Mouse (Mus musculus) embryonic facial prominence, embryonic 13.5 days (tissue): ENCODE results near the gene Cabcoco1. TPM values are rescaled to one million over a fixed set of nuclear protein-coding genes. Genes with fewer than 3 reads are reported as not detected.

Experiments used
- ATAC-seq: fragments of 200-750 bp; cut with Nextera tagmentation; 2 replicates; pipeline ENCODE4 v1.8.0; 2017; ENCODE audit warnings: low read depth; ENCODE audit not compliant: insufficient number of reproducible peaks, insufficient read depth, low FRiP score, low TSS enrichment
- H3K27ac ChIP-seq: fragments of 300-500 bp; sonication (generic); 2 replicates; pipeline ENCODE4 v1.5.1; 2015; ENCODE audit warnings: moderate library complexity, mild to moderate bottlenecking, inconsistent platforms
- H3K27me3 ChIP-seq: fragments of 300-500 bp; sonication (generic); 2 replicates; pipeline ENCODE4 v1.6.1; 2015; ENCODE audit warnings: mild to moderate bottlenecking, inconsistent platforms
- H3K36me3 ChIP-seq: fragments of 300-500 bp; sonication (generic); 2 replicates; pipeline ENCODE4 v1.6.1; 2015; ENCODE audit warnings: mild to moderate bottlenecking, inconsistent platforms
- H3K4me1 ChIP-seq: fragments of 300-500 bp; sonication (generic); 2 replicates; pipeline ENCODE4 v1.6.1; 2015; ENCODE audit warnings: inconsistent platforms
- H3K4me2 ChIP-seq: fragments of 300-500 bp; sonication (generic); 2 replicates; pipeline ENCODE4 v1.6.1; 2015; ENCODE audit warnings: moderate library complexity, mild to moderate bottlenecking, inconsistent platforms
- H3K4me3 ChIP-seq: fragments of 300-500 bp; sonication (generic); 2 replicates; pipeline ENCODE4 v1.5.1; 2015; ENCODE audit warnings: mild to moderate bottlenecking, inconsistent platforms
- H3K9ac ChIP-seq: fragments of 300-500 bp; sonication (generic); 2 replicates; pipeline ENCODE4 v1.6.1; 2015; ENCODE audit warnings: mild to moderate bottlenecking, inconsistent platforms
- H3K9me3 ChIP-seq: fragments of 300-500 bp; sonication (generic); 2 replicates; pipeline ENCODE4 v1.6.1; 2016; ENCODE audit warnings: inconsistent platforms
- WGBS: fragments of 180-500 bp; shearing (Covaris S2); methylation state at CpG from one replicate; pipeline ENCODE4 v1.1.7; 2015; ENCODE audit warnings: mixed read lengths; 5-methylcytosine and 5-hydroxymethylcytosine counted together
- polyA plus RNA-seq: library from polyadenylated mRNA; unstranded; fragments of >200 nt; fragmentation: Nextera tagmentation; extraction: Ambion mirVana; gene quantifications from 2 replicates; pipeline ENCODE4 v1.2.1, GENCODE M21; 2015

Cabcoco1 gene
- polyA plus RNA-seq = 1.1 and 2.1 TPM in 2 replicates

DNA sequence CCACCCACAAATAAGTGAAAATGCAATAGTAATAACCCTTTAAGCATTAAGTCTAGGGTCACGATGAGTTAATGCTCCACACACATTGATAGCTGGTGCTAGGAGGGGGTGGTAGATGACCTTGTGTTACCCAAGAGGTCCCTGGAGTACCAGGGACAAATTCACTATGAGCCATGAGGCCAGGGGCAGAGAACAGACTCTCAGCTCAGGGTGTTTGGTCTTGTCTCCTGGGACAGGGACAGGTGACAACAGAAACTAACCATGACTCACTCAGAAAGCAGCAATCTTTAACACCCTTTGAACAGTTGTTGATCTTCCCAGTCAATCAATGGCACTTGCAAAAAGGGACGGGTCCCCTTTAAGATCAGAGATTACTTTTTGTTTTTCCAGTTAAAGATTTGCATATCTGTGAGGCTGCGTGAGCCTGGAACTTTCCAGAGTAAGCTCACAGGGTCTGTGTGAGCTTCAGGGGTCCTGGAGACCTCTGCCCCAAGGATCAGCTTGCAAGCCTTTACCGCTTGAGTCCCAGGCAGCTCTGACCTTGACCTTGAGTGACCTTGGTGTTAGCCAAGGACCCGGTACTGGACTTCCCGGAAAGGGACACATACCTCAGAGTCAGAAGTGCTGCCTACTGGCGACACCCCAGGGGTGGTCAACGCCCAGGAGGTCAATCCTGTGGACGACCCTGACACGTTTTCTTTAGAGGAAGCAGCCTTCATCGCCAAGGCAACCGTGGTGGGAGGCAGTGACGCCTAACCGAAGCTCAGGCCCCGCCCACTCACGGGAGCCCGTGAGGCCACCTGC is at the start of gene Cabcoco1:
TSS of gene Cabcoco1 (minus strand) at position 758 of the 804 bp plus-strand sequence.
- H3K36me3 ChIP-seq = no peaks in the 10 kb centered on the region
- no peaks in the 10 kb centered on the region for H3K27me3 ChIP-seq
- H3K4me2 ChIP-seq = peak within 1 kb of the TSS; percentile 67
- peak within 1 kb of the TSS; percentile 59 for H3K9ac ChIP-seq
- H3K27ac ChIP-seq = peak within 1 kb of the TSS; percentile 57; the same call in 1 of the 2 replicates
- peaks cover 29% of the 10 kb centered on the region for H3K4me1 ChIP-seq
- no peak; the same call in 1 of the 2 replicates for ATAC-seq
- 10% methylated on average over 17 of the region's 17 CpGs for WGBS
- peak within 1 kb of the TSS; percentile 40 for H3K4me3 ChIP-seq
- no peaks in the 10 kb centered on the region for H3K9me3 ChIP-seq

DNA sequence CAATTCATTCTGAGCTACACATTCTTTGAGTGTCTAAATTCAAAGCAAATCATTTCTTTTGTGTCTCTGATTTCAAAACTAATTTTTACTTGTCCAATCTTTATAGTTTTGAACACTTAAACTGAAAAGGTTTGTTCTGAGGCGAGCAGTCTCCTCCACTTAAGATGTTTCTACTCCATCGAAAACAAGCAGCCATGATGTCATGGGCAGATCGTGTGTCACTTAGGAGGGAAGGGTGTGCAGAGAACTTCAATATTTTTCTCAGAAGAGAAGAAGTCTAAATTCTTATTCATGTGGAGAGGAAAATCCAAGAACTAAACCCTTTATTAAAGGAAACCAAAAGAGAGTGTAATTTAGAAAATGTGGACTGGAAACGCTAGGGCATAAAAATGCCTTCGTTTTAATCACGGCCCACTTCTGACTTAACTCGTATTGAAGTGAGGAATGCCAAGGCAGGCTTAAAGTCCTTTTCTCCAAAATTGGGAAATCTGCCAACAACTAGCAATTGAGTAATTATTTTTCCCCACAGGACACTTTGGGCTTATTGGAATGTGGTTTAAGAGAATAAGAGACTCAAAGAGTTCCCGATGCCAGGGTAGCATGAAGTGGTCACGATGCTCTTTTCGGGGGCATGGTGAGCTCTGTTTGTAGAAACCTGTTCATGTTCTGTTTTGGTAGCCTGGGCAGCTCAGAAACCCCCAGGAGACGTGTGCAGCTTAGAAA is 48.0 kb upstream of the Cabcoco1 start:
- 39% methylated on average over 11 of the region's 11 CpGs for WGBS
- no peak for ATAC-seq

DNA sequence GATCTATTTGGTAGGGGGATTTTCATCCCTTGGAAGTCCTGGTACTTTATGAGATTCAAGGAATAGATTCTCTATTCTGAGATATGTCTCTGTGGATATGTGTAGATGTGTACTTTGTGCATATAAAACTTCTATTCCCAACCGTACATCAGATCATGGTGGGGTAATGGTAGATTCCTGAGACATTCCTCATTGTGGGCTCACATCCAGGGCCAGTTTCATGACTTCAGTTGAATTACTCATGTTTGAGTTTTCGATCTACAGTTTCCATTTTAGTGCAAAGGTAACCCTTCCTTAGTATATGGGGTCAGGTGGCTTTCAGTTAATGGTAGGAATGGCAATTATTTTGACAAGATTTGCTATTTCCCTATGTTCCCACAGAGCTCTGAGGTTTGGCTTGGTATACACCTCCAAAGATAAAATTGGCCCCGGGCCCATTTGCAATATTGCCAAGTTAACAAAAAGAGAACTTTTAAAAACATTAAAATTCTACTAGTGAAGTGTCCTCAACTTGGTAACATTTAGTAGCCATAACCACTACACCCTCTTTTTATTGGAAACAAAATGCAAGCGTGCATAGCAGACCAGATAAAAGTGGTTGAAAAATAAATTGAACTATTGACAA is 45.8 kb upstream of the Cabcoco1 start:
- 0 out of 2 replicates have a peak, but pooled peaks cover 7% of the 10 kb centered on the region for H3K4me1 ChIP-seq
- H3K27ac ChIP-seq = no peak overlapping the region
- no peaks in the 10 kb centered on the region for H3K27me3 ChIP-seq
- WGBS = 88% methylated on average over 4 of the region's 4 CpGs
- ATAC-seq = no peak
- H3K9me3 ChIP-seq = no peaks in the 10 kb centered on the region
- no peaks in the 10 kb centered on the region for H3K36me3 ChIP-seq
- no peak overlapping the region for H3K9ac ChIP-seq
- H3K4me3 ChIP-seq = no peak overlapping the region
- no peak overlapping the region for H3K4me2 ChIP-seq

More for the DNA sequence above, 48.0 kb upstream of the Cabcoco1 start:
- 0 out of 2 replicates have a peak overlapping the region, but pooled peaks have one; percentile 17 for H3K27ac ChIP-seq
- no peak overlapping the region for H3K4me2 ChIP-seq
- no peaks in the 10 kb centered on the region for H3K36me3 ChIP-seq
- no peaks in the 10 kb centered on the region for H3K27me3 ChIP-seq
- no peak overlapping the region for H3K9ac ChIP-seq
- 0 out of 2 replicates have a peak, but pooled peaks cover 2% of the 10 kb centered on the region for H3K4me1 ChIP-seq
- H3K9me3 ChIP-seq = no peaks in the 10 kb centered on the region
- no peak overlapping the region for H3K4me3 ChIP-seq

DNA sequence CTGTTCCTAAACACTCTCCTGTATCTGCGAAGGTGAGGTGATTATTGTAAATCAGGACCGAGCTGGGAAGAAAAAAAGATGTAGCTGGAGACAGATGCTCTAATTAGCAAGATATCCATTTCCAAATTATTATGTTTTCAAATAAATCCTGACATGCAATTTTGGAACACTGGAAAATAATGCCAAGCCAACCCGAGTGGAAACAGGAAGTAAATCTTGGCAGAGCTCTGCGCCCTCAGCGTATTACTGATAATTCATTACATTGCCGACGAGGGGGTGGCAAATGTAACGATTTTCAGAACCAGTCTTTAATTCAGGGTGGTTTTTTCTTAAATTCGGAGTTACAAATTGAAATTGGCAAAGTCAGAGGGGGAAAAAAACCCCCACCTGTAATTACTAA is 35.6 kb upstream of the Cabcoco1 start:
- no peaks in the 10 kb centered on the region for H3K36me3 ChIP-seq
- no peak for ATAC-seq
- no peak overlapping the region for H3K9ac ChIP-seq
- H3K9me3 ChIP-seq = no peaks in the 10 kb centered on the region
- WGBS = 78% methylated on average over 9 of the region's 9 CpGs
- no peak overlapping the region for H3K4me3 ChIP-seq
- H3K27ac ChIP-seq = no peak overlapping the region
- no peak overlapping the region for H3K4me2 ChIP-seq
- H3K4me1 ChIP-seq = no peaks in the 10 kb centered on the region
- H3K27me3 ChIP-seq = no peaks in the 10 kb centered on the region

DNA sequence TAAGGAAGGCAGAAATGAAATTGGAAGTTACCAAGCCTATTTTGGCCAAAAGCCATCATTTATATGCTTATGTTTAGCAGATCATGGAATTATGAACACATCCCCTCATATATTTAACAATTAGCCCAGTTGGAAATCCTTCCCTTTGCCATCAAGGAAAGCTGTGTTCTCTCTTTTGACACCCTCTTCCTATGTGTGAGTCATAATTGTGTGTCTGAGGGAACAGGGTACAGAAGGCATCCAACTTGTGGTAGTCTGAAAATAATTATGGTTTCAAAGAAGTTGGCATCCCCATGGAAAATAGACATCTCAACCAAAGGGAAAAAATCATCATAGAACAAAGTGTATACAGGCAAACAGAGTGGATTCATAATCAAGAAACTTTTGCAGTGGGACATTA is 26.5 kb upstream of the Cabcoco1 start:
- Histone ChIP-seq H3K36me3 (no peaks in the 10 kb centered on the region), H3K4me1 (0 out of 2 replicates have a peak, but pooled peaks cover 3% of the 10 kb centered on the region), H3K4me3 (no peak overlapping the region), H3K9ac (no peak overlapping the region), H3K27ac (no peak overlapping the region), H3K9me3 (no peaks in the 10 kb centered on the region), H3K4me2 (no peak overlapping the region), H3K27me3 (no peaks in the 10 kb centered on the region)
- no peak for ATAC-seq

DNA sequence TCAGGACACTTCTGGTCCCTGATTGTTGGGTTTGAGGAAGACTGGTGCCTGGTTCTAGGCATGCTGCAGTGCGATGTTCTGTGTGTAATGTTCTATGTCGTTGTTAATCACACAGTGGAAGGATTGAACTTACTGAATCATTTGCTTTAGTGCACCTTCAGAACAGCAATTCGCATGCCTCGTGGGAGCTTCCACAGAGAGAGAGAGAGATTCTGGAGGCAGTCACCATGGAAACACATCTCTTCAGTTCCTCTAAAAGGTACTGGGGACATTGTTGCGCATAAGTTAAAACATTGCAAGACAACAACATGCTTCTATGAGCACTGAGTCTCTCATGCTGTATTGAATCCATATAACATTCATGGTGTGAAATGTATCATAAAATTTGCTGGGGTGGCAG is 20.6 kb upstream of the Cabcoco1 start:
- ATAC-seq = no peak
- H3K9me3 ChIP-seq = no peaks in the 10 kb centered on the region
- H3K4me3 ChIP-seq = no peak overlapping the region
- no peak overlapping the region for H3K9ac ChIP-seq
- no peaks in the 10 kb centered on the region for H3K36me3 ChIP-seq
- H3K27me3 ChIP-seq = no peaks in the 10 kb centered on the region
- no peak overlapping the region for H3K27ac ChIP-seq
- WGBS = 88% methylated on average over 5 of the region's 5 CpGs
- peaks cover 20% of the 10 kb centered on the region for H3K4me1 ChIP-seq
- no peak overlapping the region for H3K4me2 ChIP-seq

DNA sequence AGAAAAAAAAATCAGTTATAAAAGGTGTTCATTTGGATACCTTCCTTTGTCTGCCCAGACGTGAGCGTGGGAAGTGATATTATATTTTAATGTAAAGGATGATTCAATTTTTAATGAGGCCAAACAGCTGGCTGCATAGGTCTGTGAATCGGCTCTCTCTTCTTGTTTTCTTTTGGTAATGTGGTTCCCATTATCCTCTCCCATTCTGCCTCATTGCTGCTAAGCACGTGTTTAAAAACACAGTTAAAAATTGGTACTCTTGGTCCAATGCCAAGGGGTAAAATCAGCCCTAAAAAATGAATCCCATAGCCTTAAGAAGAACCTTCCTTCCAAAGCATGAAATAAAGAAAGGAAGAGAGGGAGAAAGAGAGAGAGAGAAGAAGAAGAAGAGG is 17.1 kb upstream of the Cabcoco1 start:
- peak overlapping the region; percentile 87 for H3K27ac ChIP-seq
- H3K9ac ChIP-seq = no peak overlapping the region
- 19% methylated on average over 4 of the region's 4 CpGs for WGBS
- ATAC-seq = no peak
- no peaks in the 10 kb centered on the region for H3K36me3 ChIP-seq
- H3K9me3 ChIP-seq = no peaks in the 10 kb centered on the region
- no peak overlapping the region for H3K4me3 ChIP-seq
- H3K27me3 ChIP-seq = no peaks in the 10 kb centered on the region
- H3K4me2 ChIP-seq = peak overlapping the region; percentile 28
- peaks cover 20% of the 10 kb centered on the region for H3K4me1 ChIP-seq

DNA sequence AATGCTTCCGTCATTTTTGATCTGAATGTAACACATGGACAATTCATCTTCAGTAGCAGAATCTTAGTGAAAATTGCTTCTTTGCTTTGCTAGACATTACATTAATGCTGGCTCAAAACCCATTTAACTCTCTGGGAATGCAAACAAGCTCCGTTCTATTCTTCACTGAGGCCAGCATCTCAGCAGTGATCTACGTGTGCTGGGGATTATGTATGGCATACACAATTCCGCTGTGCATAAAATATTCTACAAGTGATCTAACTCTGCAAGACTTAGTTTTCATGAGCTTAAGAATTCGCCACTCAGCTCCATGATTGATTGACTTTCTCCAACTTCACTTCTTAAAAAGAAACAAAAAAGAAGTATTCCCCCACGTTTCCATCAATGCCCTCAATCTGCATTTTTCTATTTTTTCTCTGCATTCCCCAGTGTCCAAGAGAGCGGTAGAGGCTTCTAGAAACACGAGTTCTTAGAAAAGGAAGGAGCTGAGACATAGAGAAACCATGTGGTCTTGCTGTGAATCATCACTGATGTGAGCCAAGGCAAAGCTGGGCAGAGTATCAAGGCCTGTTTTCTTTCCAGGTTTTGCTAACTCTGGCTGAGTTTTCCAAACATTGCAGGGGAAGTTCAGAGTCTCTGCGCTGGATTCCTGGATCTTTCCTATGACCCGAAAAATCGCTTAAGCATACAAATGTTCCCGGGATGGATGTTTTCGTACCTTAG is 16.6 kb upstream of the Cabcoco1 start:
- no peaks in the 10 kb centered on the region for H3K27me3 ChIP-seq
- ATAC-seq = no peak
- peaks cover 20% of the 10 kb centered on the region for H3K4me1 ChIP-seq
- H3K36me3 ChIP-seq = no peaks in the 10 kb centered on the region
- peak overlapping the region; percentile 28 for H3K4me2 ChIP-seq
- peak overlapping the region; percentile 87 for H3K27ac ChIP-seq
- H3K4me3 ChIP-seq = no peak overlapping the region
- 49% methylated on average over 13 of the region's 13 CpGs for WGBS
- no peak overlapping the region for H3K9ac ChIP-seq
- no peaks in the 10 kb centered on the region for H3K9me3 ChIP-seq

DNA sequence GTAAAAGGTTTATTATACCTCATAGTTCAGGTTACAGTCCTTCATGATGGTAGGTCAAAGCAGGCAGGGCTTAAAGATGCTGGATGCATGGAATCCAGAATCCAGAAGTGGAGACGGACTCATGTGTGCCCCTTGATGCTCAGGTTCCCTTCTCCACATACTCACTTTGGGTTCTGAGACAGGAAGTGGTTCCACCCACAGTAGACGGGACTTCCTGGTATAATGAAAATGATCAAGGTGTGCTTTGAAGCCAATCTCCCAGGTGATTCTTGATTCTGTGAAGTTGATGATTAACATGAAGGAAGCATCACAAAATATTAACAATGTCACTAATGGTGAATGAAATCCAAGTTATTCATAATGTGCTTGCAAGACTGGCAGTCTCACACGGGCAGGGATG is 12.0 kb upstream of the Cabcoco1 start:
- H3K27ac ChIP-seq = no peak overlapping the region
- no peak overlapping the region for H3K4me2 ChIP-seq
- WGBS = 92% methylated on average over 3 of the region's 3 CpGs
- H3K9ac ChIP-seq = no peak overlapping the region
- H3K36me3 ChIP-seq = no peaks in the 10 kb centered on the region
- peaks cover 12% of the 10 kb centered on the region for H3K4me1 ChIP-seq
- ATAC-seq = no peak
- no peak overlapping the region for H3K4me3 ChIP-seq
- H3K27me3 ChIP-seq = no peaks in the 10 kb centered on the region
- no peaks in the 10 kb centered on the region for H3K9me3 ChIP-seq

DNA sequence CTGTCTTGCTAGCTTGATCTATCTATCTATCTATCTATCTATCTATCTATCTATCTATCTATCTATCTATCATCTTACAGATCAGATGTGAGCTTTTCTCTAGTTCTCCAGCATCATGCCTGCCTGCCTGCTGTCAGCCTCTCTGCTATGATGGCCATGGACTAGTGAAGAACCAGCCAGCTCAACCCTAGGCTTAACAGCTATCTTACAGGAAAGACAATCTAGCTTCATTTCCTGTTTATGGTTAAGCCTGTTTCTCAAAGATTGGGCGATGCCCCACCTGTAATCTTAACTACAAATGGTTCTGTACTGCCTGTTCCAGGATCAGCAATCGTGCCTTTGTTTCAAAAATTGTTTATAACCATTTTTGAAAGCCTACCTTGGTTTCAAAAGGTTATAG is 10.9 kb upstream of the Cabcoco1 start:
- Histone ChIP-seq H3K36me3 (no peaks in the 10 kb centered on the region), H3K4me3 (no peak overlapping the region), H3K9me3 (no peaks in the 10 kb centered on the region), H3K4me2 (no peak overlapping the region), H3K27ac (no peak overlapping the region), H3K27me3 (no peaks in the 10 kb centered on the region), H3K4me1 (peaks cover under 1% of the 10 kb centered on the region; the same call in 1 of the 2 replicates), H3K9ac (no peak overlapping the region)
- WGBS = 82% methylated on average over 2 of the region's 2 CpGs
- no peak for ATAC-seq

DNA sequence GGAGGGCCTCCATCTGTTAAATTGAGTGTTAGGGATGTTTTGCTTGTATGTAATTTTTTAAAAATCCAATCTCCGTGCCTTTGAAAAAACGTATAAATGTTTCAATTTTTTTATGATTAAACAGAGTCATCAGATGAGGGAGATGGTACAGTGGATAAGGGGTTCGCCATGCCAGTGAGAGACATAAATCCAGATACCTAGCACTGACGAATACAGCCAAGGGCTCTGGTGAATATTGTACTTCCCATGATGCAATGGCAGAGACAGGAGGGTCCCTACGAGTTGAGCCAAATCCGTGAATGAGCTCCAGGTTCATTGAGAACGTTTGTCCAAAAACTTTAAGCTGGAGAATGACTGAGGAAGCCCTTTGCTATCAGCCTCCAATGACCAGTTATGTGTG is 9.6 kb upstream of the Cabcoco1 start:
- H3K27ac ChIP-seq = no peak overlapping the region
- H3K4me3 ChIP-seq = no peak overlapping the region
- H3K4me2 ChIP-seq = no peak overlapping the region
- no peak for ATAC-seq
- no peaks in the 10 kb centered on the region for H3K9me3 ChIP-seq
- 86% methylated on average over 7 of the region's 7 CpGs for WGBS
- no peaks in the 10 kb centered on the region for H3K27me3 ChIP-seq
- H3K36me3 ChIP-seq = no peaks in the 10 kb centered on the region
- H3K9ac ChIP-seq = no peak overlapping the region
- no peaks in the 10 kb centered on the region for H3K4me1 ChIP-seq
